Mouse (Mus musculus) neural tube, embryonic 15.5 days (tissue): ENCODE data around the gene Gm38100. TPM values are rescaled to one million over a fixed set of nuclear protein-coding genes. Genes with fewer than 3 reads are reported as not detected.

Source experiments
- polyA plus RNA-seq: library from polyadenylated mRNA; unstranded; fragments of >200 nt; fragmentation: Nextera tagmentation; extraction: Ambion mirVana; gene quantifications from 2 replicates; pipeline ENCODE4 v1.2.1, GENCODE M21; 2015

Gene Gm38100
- polyA plus RNA-seq, 1 experiment from 2014 or later: not detected

Other genes with a start within 250 kb of the Gm38100 start
- 7.8 and 8.4 TPM in 2 replicates for gene Opn3, start 227.6 kb upstream of the Gm38100 start, polyA plus RNA-seq
- 2.6 and 3.1 TPM in 2 replicates for gene Chml, start 227.4 kb upstream of the Gm38100 start, polyA plus RNA-seq
- gene Wdr64, start 221.7 kb upstream of the Gm38100 start, polyA plus RNA-seq: not detected in 2 replicates
- 4.3 and 17.4 TPM in 2 replicates for gene Exo1, start 39.7 kb upstream of the Gm38100 start, polyA plus RNA-seq
- gene Rbm8a2, start 58.8 kb downstream of the Gm38100 start, polyA plus RNA-seq: 0.34 and 0.72 TPM in 2 replicates